Mouse (Mus musculus) embryo, embryonic 10.5 days (tissue): ENCODE results near the gene Rgs14.

Source experiments
- DNase-seq: peaks from one replicate; pipeline ENCODE4 v3.0.0-alpha.2; 2015; ENCODE audit warnings: low spot score

The Rgs14 gene

GRCm38 (mm10) chr13:55404853-55405782 is 35.6 kb downstream of the Rgs14 start:
- peak; percentile 95 for DNase-seq

GRCm38 (mm10) chr13:55405783-55406390 is 36.4 kb downstream of the Rgs14 start:
- DNase-seq: no peak

GRCm38 (mm10) chr13:55407341-55407740 is 37.8 kb downstream of the Rgs14 start:
- no peak for DNase-seq

- no peak for DNase-seq
These were observed 39.1 kb downstream of the Rgs14 start for GRCm38 (mm10) chr13:55408546-55409120.

- DNase-seq: no peak
These were observed 42.3 kb downstream of the Rgs14 start for GRCm38 (mm10) chr13:55411826-55412225.

- no peak for DNase-seq
These were observed 43.2 kb downstream of the Rgs14 start for GRCm38 (mm10) chr13:55412643-55413307.

- DNase-seq: no peak
These were observed 43.8 kb downstream of the Rgs14 start for GRCm38 (mm10) chr13:55413333-55413732.

GRCm38 (mm10) chr13:55414743-55415380 is 45.3 kb downstream of the Rgs14 start, which contains the start of gene Pfn3:
Pfn3 (minus strand) TSS chr13:55415232.
- DNase-seq: peak; percentile 71

- DNase-seq: peak; percentile 88
These were observed 48.5 kb downstream of the Rgs14 start for GRCm38 (mm10) chr13:55418004-55418403.

GRCm38 (mm10) chr13:55419142-55419541 is 49.6 kb downstream of the Rgs14 start:
- DNase-seq: no peak

- no peak for DNase-seq
These were observed 50.7 kb downstream of the Rgs14 start for GRCm38 (mm10) chr13:55420018-55420932.

GRCm38 (mm10) chr13:55420933-55421800 is 51.6 kb downstream of the Rgs14 start:
- peak; percentile 72 for DNase-seq

- no peak for DNase-seq
These were observed 57.1 kb downstream of the Rgs14 start, which contains the start of gene F12 for GRCm38 (mm10) chr13:55426613-55427012. F12 (minus strand) TSS chr13:55426793.

GRCm38 (mm10) chr13:55429226-55429888 is 59.8 kb downstream of the Rgs14 start:
- DNase-seq: no peak

GRCm38 (mm10) chr13:55430566-55430965 is 61.0 kb downstream of the Rgs14 start:
- no peak for DNase-seq

- DNase-seq: no peak
These were observed 62.6 kb downstream of the Rgs14 start for GRCm38 (mm10) chr13:55431889-55432685.
